Mouse (Mus musculus) kidney, postnatal 14 days (tissue): ENCODE measurements at regions not wholly inside any gene's neighbourhood (a gene's known extent, or its start where the extent isn't known, plus 50 kb on each side); places are given as distances from the start of the nearest gene placed in this dataset.

Experiments used
- DNase-seq: peaks from one replicate; pipeline ENCODE4 v3.0.0; 2022; ENCODE audit warnings: mixed read lengths

- peak; percentile 8 for DNase-seq
Measured at GRCm38 (mm10) chr1:186224231-186224630, 107.1 kb upstream of the Lyplal1 start.

- no peak for DNase-seq
Measured at GRCm38 (mm10) chr1:186223417-186223816, 106.3 kb upstream of the Lyplal1 start.

GRCm38 (mm10) chr1:186218995-186219394, 101.9 kb upstream of the Lyplal1 start:
- no peak for DNase-seq

GRCm38 (mm10) chr1:186217198-186217597, 100.1 kb upstream of the Lyplal1 start:
- no peak for DNase-seq

- no peak for DNase-seq
Measured at GRCm38 (mm10) chr1:186204151-186204550, 87.0 kb upstream of the Lyplal1 start.

- DNase-seq, result no peak
Measured at GRCm38 (mm10) chr1:186202536-186202935, 85.4 kb upstream of the Lyplal1 start.

GRCm38 (mm10) chr1:186198391-186198790, 81.3 kb upstream of the Lyplal1 start:
- no peak for DNase-seq

- DNase-seq, result no peak
Measured at GRCm38 (mm10) chr1:186197057-186197456, 79.9 kb upstream of the Lyplal1 start.

- peak; percentile 51 for DNase-seq
Measured at GRCm38 (mm10) chr1:186189390-186189789, 72.3 kb upstream of the Lyplal1 start.

GRCm38 (mm10) chr1:186187372-186187771, 70.3 kb upstream of the Lyplal1 start:
- no peak for DNase-seq

GRCm38 (mm10) chr1:186183204-186183651, 66.1 kb upstream of the Lyplal1 start:
- DNase-seq, result peak; percentile 12

- DNase-seq, result peak; percentile 89
Measured at GRCm38 (mm10) chr1:186182498-186183203, 65.5 kb upstream of the Lyplal1 start.

- DNase-seq, result no peak
Measured at GRCm38 (mm10) chr1:186177019-186177418, 59.9 kb upstream of the Lyplal1 start.

GRCm38 (mm10) chr1:186173472-186174014, 56.4 kb upstream of the Lyplal1 start:
- DNase-seq, result no peak

- DNase-seq, result no peak
Measured at GRCm38 (mm10) chr1:186171691-186172090, 54.6 kb upstream of the Lyplal1 start.
